Mouse (Mus musculus) olfactory bulb, adult 2 months (tissue): ENCODE measurements around the gene Rpl38.
"Not testable (repeated sequence)": the region's sequence is repeated elsewhere in the genome, so short reads cannot be mapped to it uniquely, and the experiment has no call there.

ENCODE experiments used
- CTCF ChIP-seq: fragments of 200-500 bp; IDR thresholded peaks from 2 replicates; pipeline ENCODE4 v1.5.1; 2012; ENCODE audit warnings: low read depth, mild to moderate bottlenecking, low read length, moderate library complexity; ENCODE audit not compliant: insufficient read depth
- POLR2A ChIP-seq: fragments of 200-500 bp; IDR thresholded peaks from 2 replicates; pipeline ENCODE4 v1.6.1; 2012; ENCODE audit warnings: mild to moderate bottlenecking, low read depth, low read length, moderate library complexity; ENCODE audit not compliant: insufficient read depth

DNA sequence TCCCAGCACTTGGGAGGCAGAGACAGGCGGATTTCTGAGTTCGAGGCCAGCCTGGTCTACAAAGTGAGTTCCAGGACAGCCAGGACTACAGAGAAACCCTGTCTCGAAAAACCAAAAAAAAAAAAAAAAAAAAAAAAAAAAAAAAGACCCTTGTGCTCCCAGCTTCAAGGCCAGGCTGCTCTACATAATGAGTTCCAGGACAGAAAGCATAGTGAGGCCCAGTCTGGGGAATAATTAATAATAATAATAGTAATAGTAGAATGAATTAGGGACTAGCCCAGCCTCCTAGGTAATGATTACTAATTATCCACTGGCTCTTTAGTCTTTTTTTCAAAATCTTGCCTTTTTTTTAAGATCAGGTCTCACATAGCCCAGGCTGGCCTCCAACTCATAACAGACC is 6.5 kb downstream of the Rpl38 start:
- not testable (repeated sequence) for TF ChIP-seq CTCF, POLR2A
